Mouse (Mus musculus): Measurements from ENCODE around the gene Serf1. TPM values are rescaled to one million over a fixed set of nuclear protein-coding genes. Genes with fewer than 3 reads are reported as not detected.
"Not testable (repeated sequence)": the region's sequence is repeated elsewhere in the genome, so short reads cannot be mapped to it uniquely, and the experiment has no call there.

The Serf1 gene
- total RNA-seq (2021): 1 to 10 TPM; 4.7 to 7.8 TPM
- long read RNA-seq, experiment 1, transcript Serf1-201 (3 exons, 601 nt): major isoform, 42 of 43 reads
- long read RNA-seq, experiment 1, partial matches to known transcripts: 0 of 43 reads
- long read RNA-seq, experiment 1, other reads (novel, unspliced or antisense): 1 of 43 reads
- long read RNA-seq, experiment 2, transcript Serf1-201 (3 exons, 601 nt): major isoform, 40 of 40 reads
- long read RNA-seq, experiment 2, partial matches to known transcripts: 0 of 40 reads
- long read RNA-seq, experiment 2, other reads (novel, unspliced or antisense): 0 of 40 reads

GRCm38 (mm10) chr13:100107652-100108472 is at the start of gene Serf1:
TSS of gene Serf1 (plus strand) at chr13:100108012.
- DNase-seq: peak; percentile 79

- DNase-seq: no peak
Observed at GRCm38 (mm10) chr13:100063936-100064335, 43.9 kb upstream of the Serf1 start.

DNA sequence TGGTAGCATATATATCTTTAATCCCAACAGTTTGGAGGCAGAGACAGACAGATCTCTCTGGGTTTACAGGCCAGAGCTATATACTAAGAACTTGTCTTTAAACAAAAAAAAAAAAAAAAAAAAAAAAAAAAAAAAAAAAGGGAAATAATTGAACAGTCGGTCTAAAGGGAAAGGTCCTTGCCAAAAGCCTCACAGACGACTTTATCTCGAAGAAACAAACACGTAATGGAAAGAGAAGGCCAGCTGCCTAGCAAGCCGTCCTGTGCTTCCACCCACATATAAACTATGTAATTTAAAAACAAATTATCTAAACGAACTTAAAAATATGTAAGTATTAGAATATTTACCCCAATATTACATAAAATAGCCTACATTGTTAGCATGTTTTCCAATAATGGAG is 40.0 kb upstream of the Serf1 start:
- no peak for DNase-seq

DNA sequence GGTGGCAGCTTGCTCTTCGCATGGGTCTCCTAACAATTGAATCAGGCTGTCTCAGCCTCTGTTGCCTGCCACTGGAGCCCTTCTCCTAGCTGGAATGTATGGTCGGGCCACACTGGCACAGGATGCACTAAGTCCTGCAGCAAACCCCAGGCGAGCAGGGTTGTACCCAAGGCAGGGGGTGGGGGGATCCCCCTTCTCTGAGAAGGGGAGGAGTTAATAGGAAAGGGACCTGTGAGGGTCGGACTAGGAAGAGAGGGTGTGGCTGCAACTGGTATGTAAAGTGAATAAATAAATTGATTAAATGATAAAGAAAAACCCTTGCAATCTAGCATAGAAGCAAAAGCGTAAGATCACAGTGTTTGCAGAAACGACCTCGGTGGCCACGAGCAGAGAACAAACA is 36.3 kb upstream of the Serf1 start:
- no peak for DNase-seq

- no peak for DNase-seq
Observed at GRCm38 (mm10) chr13:100098808-100099207, 9.0 kb upstream of the Serf1 start.

DNA sequence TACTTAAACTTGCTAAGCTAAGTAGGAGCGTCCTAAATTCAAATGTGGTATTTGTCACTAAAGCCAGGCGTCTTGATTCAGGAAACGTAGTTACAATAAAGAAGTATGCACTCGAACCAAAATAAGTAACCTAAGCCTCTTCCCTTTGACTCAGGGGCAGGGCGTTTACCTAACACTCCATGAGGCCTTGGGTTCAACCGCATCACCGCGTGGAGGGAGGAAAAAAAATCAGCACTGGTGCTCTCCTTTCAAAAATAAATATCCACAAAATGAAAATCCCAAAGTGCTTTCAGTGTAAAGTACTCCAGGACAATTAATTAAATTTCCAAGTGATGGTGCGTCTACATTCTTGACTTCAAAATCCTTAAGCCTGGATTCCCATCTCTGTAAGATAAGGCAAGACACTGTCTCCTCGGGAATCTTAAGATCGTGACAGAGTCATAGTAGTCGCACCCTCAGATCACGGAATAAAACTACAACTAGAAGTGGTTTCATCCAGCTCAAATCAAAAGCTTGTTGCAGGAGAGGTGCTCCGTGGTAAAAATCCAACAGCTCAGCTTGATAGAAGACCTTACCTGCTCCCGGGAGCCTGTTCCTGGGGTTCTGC is 4.7 kb upstream of the Serf1 start:
- no peak for DNase-seq

GRCm38 (mm10) chr13:100103748-100104254 is 4.0 kb upstream of the Serf1 start, which contains the start of gene Bdp1:
TSS of gene Bdp1 (minus strand) at chr13:100104070.
- peak; percentile 86 for DNase-seq

GRCm38 (mm10) chr13:100112218-100112972 is 4.6 kb downstream of the Serf1 start:
- DNase-seq: no peak

GRCm38 (mm10) chr13:100123970-100124369 is 16.2 kb downstream of the Serf1 start:
- no peak for DNase-seq

DNA sequence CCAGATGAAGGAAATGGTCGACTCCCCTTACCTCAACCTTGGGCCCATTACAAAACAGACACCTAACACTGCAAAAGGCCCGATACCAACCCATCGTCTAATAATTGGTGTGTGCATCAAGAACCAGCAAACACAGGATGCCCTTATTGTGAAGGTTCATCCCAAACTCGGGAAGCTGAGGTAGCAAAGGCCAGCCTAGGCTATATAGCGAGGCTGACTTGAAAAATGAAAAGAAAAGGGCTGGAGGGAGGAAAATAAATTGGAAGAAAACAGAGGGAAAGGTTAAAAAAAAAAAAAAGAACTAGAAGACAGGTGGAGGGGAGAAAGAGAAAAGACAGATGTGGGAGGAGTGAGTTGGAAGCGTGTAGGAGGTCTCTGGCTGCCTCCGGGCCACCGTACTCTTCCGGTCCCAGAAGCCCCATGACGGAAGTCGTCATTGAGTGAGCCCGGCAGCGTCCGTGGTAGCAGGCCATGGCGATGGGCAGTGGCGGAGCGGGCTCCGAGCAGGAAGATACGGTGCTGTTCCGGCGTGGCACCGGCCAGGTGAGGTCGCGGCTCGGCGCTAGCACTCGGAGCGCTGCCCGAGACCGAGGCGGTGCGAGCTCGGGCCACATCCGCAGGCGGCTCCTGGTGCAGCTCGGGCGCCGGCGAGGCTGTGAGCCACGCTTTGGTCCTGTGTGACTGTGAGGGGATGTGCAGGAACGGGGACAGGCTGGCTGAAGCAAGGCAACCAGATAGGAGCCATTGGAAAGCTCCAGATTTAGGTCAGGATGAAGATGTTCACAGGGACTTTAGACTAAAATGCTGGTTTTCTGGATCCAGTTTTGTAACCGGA is 16.8 kb downstream of the Serf1 start, which contains the start of gene Smn1:
Smn1 (plus strand) TSS at position 430 of the 835 bp plus-strand sequence.
- DNase-seq: peak; percentile 87

DNA sequence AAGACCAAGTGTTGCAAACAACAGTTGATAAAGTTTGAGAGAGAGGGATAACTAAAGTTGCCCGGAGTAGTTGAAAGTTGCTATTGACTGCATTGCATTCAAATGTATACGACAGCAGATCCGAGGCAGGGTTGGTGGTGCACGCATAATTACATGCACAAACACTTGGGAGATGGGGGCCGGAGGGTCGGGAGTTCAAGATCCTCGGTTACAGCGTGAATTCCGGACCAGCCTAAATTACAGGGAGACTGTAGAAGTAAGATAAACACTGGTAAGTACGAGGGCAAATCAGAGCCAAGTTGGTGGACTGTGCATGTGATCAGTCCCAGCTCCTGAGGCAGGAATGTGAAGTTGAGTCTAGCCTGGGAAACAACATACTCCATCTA is 17.4 kb downstream of the Serf1 start:
- no peak for DNase-seq

DNA sequence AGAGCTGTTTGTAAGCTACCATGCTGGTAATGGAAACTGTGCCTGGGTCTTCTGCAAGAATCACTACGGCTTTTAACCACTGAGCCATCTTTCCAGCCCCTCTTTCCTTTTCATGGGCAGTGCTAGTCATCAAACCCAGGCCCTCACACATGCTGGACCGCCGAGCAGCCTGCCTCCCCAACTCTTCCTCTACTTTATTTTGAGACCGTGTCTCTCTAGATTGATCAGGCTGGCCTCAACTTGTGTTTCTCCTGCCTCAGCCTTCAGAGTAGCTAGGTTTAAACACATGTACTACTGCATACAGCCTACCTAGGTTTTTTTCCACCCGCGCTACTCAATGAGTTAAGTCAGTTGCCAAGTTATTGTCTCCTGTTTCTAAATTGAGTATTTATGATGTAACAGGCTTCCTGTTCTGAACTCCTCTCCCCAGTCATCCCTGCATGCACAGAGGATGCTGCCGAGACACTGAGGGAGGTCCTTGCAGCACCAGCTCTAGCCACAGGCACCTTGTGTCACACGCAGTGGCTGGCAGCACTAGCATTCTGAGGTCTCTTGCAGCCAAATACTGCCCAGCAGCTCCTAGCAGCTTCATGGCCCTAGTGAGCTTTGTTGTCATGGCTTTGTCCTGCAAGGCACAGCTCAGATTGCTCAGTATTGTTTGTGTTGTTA is 34.0 kb downstream of the Serf1 start:
- DNase-seq: no peak

DNA sequence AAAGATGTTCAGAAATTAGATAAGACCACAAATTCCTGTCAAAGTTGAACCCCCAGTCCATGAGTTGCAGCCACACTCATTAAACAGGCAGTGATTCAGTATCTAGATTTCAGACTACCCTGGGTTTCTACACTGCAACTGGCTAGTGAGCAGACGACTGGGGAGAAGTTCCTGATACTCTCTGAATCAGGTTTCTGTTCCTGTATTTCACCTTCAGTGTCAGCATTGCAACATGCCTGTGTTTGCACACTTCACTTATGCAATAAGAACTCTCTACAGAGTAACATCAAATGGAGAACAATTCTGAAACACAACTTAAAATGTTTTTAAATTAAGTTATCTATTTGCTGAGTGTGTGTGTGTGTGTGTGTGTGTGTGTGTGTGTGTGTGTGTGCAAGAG is 44.8 kb downstream of the Serf1 start:
- no peak for DNase-seq

- DNase-seq: no peak
Observed at GRCm38 (mm10) chr13:100156624-100157023, 48.8 kb downstream of the Serf1 start.

- not testable (repeated sequence) for DNase-seq
Observed at GRCm38 (mm10) chr13:100161171-100161870, 53.5 kb downstream of the Serf1 start.

- DNase-seq: not testable (repeated sequence)
Observed at GRCm38 (mm10) chr13:100162467-100162866, 54.7 kb downstream of the Serf1 start.
